Mouse (Mus musculus): ENCODE data around the gene 1700029I15Rik. TPM values are rescaled to one million over a fixed set of nuclear protein-coding genes. Genes with fewer than 3 reads are reported as not detected.
A peak's percentile ranks its signal among the peaks of the same experiment; 100 is the strongest.

Gene 1700029I15Rik
- total RNA-seq, 2 experiments from 2014 or later, result 0.24 to 0.82 TPM

DNA sequence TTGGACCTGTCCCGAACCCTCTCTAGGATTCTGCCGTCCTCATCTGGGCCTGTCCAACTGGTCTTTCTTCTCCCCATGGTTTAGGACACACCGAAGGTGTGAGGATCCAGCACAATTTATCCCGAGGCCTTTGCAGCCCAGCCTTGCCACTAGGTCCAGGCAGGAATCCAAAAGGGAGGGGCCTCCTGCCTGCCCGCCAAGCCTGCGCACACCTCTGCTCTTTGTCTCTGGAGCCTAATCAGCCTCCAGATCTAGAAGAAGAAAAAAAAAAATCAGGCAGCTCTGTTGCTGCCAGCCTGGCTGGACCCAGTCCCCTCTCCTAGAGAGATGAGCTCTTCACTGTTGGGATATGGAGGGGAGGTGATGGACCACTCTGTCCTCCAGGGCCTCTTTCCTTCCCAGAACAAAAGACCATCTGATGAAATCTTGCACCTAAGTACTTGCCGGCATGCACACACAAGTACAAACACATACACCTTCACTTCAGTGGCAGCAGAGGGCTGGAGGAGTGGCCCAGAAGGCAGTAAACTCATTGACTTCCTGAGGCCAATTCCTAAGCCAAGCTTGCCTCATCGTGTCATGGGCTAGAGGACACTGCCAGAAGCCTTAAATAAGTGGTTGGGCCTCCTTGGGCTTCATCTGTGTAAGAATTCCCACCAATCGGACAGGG, 9.4 kb upstream of the 1700029I15Rik start:
- ATAC-seq (replicated peaks; ENCODE audit: poor library complexity, severe bottlenecking), result no peak

DNA sequence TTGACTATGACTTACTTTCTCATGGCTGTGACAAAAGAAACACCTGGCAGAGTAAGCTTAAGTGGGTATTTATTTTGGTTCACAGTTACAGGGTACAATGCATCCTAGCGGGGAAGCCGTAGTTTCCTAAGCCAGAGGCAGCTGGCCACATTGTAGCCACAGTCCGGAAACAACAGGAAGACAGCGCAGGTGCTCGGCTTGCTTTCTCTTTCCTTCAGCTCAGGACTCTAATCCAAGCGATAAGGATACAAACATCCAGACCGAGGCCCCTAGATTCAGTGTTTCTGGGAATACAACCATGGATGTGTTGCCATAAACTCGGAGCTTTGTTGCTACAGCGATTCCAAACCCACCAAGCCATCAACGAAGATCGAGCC, 8.9 kb upstream of the 1700029I15Rik start:
- no peak for ATAC-seq (replicated peaks; ENCODE audit: poor library complexity, severe bottlenecking)

DNA sequence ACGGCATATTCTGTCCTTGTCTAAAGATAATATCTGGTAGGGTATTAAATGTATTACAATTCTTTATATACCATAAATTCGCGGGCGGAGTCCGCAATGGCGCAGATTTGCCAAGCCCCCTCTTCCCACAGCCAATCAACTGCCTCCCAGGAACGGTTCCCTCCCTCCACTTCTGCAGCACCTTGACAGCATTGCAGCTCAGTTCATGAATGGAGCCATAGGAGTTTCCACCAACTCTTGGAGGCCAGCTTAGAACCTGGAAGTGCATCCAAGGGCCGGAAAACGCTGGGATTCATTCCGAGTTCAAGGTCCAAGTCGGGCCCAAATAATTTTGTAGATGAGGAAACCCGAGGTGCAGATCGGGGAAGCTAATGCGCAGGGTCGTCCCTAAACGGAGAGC, 7.8 kb upstream of the 1700029I15Rik start, which contains the start of the genes Pex16 and Large2:
TSS of gene Pex16 (plus strand) at position 163 of the 400 bp plus-strand sequence.
TSS of gene Large2 (minus strand) at position 356 of the 400 bp plus-strand sequence.
- ATAC-seq (replicated peaks; ENCODE audit: poor library complexity, severe bottlenecking), result peak; percentile 42

DNA sequence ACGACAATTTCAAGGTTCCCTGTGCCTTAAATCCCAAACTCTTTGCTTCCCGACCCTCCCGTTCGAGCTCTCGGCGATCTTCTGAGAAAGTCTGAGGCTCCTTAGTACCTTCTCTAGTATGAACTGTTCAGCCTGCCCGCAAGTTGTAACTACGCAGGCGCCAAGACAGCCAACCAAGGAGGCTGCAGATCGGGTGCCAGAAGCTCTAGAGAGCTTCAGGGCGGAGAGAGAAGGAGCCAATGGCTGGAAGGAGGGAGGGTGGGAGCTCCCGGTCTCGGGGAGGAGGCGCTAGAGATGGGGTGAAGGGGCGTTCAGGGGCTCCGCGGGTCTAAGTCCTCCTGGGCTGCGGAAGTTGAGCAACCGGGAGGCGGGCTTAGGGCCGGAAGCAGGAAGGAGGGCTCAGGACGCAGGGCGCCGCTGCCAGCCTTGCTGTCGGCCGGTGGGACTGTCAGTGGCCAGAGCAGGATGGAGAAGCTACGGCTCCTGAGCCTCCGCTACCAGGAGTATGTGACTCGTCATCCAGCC, 7.2 kb upstream of the 1700029I15Rik start:
- ATAC-seq (replicated peaks; ENCODE audit: poor library complexity, severe bottlenecking), result peak; percentile 81

DNA sequence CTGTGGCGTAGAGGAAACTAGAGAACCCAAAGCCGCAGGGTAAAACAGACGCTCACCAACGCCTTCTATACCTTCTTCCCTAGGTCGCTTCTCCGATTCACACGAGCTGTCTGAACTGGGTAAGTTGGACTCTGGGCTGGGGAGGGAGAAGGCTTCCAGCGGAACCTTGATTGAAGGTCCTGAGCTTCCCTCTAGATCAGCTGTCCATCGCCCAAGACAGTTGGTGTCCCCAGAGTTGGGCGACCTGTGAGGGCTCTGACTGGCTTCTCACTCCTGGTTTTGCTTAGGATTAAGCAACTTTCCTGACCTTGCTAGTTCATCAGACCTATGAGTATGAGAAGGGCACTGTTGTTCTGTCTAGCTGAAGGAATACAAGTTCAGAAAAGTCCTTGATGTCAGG, 6.5 kb upstream of the 1700029I15Rik start:
- no peak for ATAC-seq (replicated peaks; ENCODE audit: poor library complexity, severe bottlenecking)

DNA sequence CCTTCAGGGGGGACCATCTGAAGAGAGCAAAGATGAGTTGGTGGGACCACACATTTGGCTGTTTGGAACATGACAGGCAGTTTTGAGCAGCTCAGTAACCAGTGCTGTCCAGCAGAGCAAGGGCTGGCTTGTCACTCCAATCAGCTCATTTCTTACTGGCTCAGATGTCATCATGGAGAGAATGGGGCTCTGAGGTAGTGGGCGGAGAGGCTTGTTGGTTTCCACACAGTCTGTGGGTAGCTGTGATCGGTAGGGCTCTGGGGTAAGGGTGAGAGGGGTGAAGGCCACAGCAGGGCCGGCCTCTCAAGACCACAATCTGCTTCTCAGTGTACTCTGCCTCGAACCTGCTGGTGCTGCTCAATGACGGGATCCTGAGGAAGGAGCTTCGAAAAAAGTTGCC, 6.0 kb upstream of the 1700029I15Rik start:
- ATAC-seq (replicated peaks; ENCODE audit: poor library complexity, severe bottlenecking), result peak; percentile 31

DNA sequence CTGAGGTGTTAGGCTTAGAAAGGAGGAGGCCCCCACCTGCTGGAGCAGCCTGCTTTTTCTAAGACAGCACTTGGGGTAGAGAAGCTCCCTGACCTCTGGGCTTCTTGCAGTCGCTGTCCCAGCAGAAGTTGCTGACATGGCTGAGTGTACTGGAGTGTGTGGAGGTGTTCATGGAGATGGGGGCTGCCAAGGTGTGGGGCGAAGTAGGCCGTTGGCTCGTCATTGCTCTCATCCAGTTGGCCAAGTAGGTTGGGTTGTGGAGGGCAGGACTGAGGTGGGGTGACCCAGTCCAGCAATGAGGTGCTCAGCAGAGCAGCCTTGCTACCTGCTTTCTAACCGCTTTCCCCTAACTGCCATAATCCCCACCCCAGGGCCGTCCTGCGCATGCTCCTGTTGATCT, 5.0 kb upstream of the 1700029I15Rik start:
- ATAC-seq (replicated peaks; ENCODE audit: poor library complexity, severe bottlenecking), result no peak

DNA sequence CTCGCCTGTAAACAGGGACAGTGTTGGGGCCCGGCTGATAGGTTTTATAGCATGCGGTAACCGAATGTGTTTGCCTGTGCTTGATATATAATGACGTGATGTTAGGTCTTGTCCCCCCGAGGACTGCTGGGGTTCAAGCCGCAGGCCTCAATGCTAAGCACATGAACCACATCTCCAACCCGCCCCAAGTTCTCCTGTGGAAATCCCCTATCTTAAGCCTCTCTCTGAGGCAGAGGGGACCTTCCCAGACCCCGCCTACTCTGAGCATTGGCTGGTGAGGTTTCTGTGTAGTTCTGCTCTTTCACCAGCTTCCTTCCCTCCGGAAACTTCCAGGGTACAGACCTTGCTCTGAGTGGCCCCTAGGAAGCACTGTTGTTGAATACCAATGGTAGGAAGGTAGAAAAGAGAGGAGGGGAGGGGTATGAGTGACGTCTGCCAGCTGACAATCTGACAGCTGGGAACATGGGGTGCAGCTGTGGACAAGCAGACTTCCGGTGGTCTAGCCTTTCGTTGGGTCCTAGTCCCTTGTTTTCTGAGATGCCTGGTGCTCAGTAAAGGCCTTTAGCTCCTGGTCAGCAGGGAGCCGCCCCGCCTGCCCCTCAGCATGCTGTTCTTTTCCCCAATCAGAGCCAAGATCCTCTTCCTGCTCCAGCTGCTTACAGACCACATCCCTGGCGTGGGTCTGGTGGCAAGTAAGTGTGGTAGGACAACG, 2.4 kb upstream of the 1700029I15Rik start:
- no peak for ATAC-seq (replicated peaks; ENCODE audit: poor library complexity, severe bottlenecking)

DNA sequence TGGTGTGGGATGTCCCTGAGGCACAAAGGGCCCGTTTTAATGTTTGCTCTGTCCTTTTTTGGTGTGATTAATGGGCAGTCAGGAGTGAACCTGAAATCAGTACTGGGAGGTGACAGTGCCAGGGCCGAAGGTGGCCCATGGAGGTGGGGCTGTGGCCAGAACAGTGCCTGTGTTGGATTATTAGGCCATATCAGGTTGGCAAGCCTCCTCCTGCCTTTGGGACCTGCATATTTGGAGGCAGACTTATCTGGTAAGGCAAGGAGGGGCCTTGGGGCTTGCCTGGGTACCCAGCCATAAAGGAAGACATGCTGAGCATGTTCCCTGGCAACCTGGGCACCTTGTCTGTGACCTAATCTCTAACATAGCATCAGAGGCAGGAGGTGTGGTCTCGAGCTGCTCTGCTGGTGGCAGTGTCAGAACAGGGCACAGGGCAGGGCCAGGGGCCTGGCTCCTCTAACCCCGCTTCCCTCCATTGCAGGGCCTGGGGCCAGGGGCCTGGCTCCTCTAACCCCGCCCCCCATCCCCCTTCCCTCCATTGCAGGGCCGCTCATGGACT, 1.8 kb upstream of the 1700029I15Rik start:
- ATAC-seq (replicated peaks; ENCODE audit: poor library complexity, severe bottlenecking), result no peak

DNA sequence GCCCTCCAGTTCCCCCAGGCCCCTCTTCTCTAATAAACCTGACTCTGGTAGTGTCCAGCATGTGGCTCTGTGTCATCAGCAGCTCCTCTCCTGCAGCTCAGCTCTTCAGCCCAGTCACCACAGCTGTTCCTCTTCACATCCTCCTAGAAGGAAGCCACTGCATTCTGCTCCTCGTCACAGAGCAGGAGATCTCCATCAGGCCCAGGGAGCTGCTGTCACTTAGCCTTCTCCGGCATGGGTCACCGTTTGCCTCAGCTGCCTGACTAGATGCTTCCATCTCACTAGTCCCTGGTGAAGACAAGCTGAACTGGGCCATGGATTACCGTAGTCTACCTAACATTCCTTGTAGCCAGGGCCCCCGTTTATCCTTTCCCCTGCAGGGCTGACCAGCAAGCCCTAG, 1.2 kb upstream of the 1700029I15Rik start:
- ATAC-seq (replicated peaks; ENCODE audit: poor library complexity, severe bottlenecking), result no peak

DNA sequence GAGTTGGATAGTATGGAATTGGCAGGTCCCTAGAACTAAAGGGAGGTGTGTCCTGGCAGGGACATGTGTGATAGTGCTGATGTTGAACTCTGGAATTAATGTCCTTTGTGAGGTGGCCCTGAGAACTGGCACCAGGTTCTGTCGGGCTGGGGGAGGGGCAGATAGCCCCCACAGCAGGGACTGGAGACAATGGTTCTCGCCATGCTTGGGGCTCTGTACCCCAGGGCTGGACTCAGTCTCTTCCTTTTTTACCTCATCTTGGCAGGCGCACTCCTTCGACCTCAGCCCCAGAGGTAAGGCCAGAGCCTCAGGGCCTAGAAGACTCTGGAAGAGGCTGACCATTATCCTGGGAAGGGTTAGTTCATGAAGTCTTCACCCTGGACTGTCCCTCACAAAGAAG, 421 bp downstream of the 1700029I15Rik start:
- no peak for ATAC-seq (replicated peaks; ENCODE audit: poor library complexity, severe bottlenecking)

DNA sequence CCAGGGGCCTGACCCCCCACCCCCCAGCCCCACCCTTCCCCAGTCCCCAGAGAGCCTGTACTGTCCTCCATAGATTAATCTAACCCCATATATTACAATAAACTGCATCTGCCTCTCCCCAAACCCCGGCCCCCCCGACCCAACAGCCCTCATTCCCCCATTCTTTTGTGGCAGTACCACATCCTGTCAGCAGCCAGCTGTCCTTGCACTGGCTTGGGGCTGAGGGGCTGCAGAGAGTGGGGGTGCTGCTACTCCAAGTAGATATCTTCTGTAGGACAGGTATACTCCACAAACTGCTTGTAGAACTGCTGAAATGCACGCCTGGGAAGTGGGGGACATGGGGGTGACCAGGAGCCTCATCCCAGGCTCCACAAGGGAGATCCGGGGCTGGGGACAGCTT, 1.8 kb downstream of the 1700029I15Rik start:
- no peak for ATAC-seq (replicated peaks; ENCODE audit: poor library complexity, severe bottlenecking)

DNA sequence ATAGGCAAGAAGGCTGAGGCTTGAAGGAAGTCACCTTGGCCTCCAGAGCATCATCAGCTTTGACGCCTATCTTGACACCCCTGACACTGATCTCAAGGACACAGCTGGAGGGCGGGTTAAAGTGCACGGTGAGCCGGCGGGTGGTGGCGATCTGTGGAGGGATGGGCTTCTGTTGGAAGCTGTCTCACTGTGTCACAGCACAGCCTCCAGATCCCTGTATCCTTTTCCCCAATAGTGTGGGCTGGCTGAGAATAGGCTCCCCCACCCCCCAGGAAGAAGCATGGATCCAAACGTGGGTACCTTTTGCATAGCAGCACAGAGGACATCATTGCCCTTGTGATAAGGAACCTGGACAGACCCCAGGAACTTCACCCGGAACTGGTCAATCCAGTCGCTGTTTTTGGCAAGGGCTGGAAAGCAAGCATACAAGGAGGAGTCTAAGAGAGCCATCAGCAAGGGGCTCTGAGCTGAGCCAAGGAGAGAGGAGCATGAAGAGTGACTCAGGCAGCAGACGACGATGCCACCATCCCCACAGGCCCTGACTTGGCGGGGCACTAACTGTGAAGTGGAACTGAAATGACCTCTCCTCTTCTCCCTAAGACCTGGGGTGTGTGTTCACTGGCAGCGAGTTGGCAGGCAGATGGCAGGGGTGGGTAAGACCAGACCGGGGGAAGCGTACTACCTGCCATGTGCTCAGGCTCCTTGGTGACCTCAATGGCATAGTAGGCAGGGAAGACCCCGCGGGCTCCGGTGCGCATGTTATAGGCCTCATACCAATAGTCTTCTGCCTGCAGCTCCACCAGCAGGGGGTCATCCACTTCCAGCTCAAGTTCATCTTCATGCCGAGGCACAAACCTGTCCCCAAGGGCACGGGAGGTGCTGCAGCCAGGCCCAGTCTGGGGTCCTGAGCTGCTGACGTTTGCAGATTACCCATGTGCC, 3.0 kb downstream of the 1700029I15Rik start:
- no peak for ATAC-seq (replicated peaks; ENCODE audit: poor library complexity, severe bottlenecking)

DNA sequence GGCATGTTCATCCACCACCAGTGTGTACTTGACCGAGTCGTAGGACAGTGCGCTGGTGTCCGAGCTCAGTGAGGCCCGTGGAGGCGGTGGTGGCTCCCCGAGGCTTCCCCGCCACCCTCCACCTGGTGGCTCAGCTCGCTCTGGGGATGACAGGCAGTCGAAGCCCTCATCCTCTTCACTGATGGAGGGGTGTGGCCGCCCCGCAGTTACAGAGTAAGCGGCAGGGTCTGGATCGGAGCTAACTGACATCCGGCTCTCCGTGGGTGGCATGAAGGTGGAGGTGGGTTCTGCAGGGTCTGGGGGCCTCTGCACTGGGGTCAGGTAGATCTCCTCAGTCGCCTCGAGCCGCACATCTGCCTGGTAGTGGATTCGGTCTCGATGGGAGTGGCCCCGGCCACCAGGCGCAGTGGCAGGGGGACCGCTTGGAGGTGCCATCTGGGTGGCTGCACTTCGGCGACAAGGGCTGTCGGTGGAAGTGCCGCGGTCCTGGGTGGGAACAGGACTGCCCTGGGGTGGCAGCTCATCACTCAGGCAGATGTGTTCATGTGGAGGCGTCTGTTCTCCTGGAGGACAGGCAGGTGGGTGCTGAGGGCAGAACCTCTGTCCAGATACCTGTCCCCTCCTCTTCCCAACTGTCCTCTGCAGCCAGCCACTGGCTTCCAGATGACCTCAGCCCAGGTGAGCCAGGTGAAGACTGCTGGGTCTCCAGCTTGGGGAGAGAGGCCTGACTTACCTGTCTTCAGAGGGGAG, 4.7 kb downstream of the 1700029I15Rik start:
- no peak for ATAC-seq (replicated peaks; ENCODE audit: poor library complexity, severe bottlenecking)

DNA sequence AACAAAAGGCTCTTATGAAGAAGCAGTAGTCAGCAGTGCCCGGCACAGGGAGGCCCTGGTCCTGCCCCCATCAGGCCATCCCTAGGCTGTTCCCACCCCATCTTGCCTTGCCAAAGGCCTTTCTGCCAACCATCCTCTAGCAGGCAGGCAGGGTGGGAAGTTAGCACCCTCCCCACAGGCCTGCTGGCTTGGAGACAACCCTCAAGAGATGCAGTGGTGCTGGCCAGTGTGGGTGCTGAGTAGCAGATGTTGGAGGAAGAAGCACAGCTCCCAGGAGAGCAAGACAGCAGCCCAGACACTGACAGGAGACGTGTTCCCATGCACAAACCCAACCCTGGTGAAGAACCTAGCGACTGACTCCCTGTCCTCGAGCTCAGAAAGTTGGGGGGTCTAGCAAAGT, 5.3 kb downstream of the 1700029I15Rik start:
- ATAC-seq (replicated peaks; ENCODE audit: poor library complexity, severe bottlenecking), result no peak

DNA sequence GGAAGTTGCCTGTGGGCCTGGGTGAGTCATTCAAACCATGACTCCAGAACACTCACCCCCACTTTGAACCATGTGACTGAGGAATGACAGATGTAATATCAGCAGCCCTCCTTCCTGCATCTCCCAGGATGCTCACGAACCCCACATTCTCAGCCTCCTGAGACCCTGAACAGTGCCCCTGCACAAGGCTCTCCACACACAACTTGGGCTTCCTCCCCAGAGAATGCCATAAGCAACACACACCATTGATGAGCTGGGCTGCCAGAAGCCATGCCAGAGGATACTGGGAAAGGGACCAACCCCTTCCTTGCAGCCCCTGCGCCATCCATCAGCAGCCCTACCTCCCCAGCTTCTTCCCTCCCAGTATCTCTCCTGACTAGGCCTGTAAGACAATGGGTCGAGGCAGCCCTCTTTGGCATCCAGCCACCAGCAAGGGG, 5.8 kb downstream of the 1700029I15Rik start:
- ATAC-seq (replicated peaks; ENCODE audit: poor library complexity, severe bottlenecking), result no peak

DNA sequence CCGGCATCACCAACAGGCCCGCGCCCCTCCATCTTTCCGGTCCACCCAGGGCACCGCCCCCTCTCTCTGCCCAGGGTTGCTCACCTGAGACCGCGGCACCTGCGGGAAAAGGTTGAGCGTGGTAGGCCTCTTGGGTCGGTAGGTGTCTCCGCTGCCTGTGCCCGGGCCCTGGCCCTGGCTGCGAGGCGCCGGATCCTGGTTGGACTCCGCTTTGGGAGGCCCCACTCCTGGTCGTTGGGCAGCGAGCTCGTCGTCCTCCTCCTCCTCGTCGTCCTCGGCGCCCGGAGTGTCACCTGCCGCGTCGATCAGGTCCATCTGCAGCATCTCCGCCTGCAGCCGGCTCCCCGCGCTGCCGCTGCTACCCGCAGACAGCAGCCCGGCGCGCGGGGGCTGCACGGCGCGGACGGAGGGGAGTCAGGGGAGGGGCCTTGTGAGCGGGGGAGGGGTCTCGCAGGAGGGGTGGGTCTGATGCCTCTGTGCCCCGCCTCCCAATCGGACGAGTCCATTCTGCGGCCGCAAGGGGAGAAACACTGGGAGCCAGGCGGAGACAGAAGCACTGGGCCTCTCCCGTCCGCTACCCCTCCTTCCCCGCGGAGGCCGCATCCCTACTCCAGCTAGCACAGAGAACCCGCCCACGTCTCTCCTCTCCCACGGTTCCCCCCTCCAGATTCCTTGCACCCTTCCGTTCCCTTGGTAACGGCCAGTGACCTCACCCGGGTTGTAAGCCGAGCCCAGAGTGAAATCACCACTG, 6.7 kb downstream of the 1700029I15Rik start:
- peak; percentile 38 for ATAC-seq (replicated peaks; ENCODE audit: poor library complexity, severe bottlenecking)

DNA sequence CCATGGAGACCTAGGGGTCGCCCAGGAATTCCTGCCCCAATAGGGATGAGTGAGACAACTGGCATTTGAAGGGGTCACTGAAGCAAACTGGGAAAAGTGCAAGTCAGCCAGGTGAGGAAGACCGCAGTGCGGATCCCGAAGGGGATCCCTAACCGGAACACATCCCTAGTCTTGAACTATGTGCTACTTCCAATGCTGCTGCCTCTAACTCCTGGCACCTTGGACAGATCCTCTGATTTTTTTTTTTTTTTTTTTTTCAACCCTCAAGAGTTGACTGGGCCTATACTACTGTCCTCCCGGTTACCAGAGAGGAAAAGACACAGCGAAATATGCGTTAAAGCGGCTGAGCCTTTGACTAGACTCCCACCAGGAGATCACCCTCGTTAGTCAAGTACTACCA, 7.3 kb downstream of the 1700029I15Rik start:
- ATAC-seq (replicated peaks; ENCODE audit: poor library complexity, severe bottlenecking), result no peak

Measured in granulocyte monocyte progenitor cell, adult 5-6 weeks (primary cell).